Mouse (Mus musculus): ENCODE results near the gene Sox15. TPM values are rescaled to one million over a fixed set of nuclear protein-coding genes. Genes with fewer than 3 reads are reported as not detected.
A peak's percentile ranks its signal among the peaks of the same experiment; 100 is the strongest.

The Sox15 gene
- polyA plus RNA-seq, 1 experiment from 2014 or later, result 0.30 TPM

GRCm38 (mm10) chr11:69653399-69653798, 1.7 kb upstream of the Sox15 start:
- H3K4me3 ChIP-seq, result no peak overlapping the region
- peaks cover 11% of the 10 kb centered on the region for H3K4me1 ChIP-seq
- H3K36me3 ChIP-seq, result peaks cover 85% of the 10 kb centered on the region
- 89% methylated on average over 5 of the region's 5 CpGs for WGBS
- no peak overlapping the region for H3K9ac ChIP-seq
- H3K27ac ChIP-seq, result no peak overlapping the region
- no peak for ATAC-seq (ENCODE audit: low FRiP score, low read depth)
- H3K27me3 ChIP-seq (replicated peaks), result no peaks in the 10 kb centered on the region
- no peak overlapping the region for H3K4me2 ChIP-seq (replicated peaks)
- H3K9me3 ChIP-seq, result no peaks in the 10 kb centered on the region

GRCm38 (mm10) chr11:69654760-69655159, 354 bp upstream of the Sox15 start:
- Histone ChIP-seq H3K9ac (no peak overlapping the region), H3K27ac (no peak overlapping the region), H3K4me1 (peaks cover 11% of the 10 kb centered on the region), H3K4me2 (replicated peaks) (no peak overlapping the region), H3K27me3 (replicated peaks) (no peaks in the 10 kb centered on the region), H3K4me3 (no peak overlapping the region), H3K9me3 (no peaks in the 10 kb centered on the region), H3K36me3 (peaks cover 79% of the 10 kb centered on the region)
- WGBS, result 50% methylated on average over 9 of the region's 9 CpGs
- ATAC-seq (ENCODE audit: low FRiP score, low read depth), result no peak

DNA sequence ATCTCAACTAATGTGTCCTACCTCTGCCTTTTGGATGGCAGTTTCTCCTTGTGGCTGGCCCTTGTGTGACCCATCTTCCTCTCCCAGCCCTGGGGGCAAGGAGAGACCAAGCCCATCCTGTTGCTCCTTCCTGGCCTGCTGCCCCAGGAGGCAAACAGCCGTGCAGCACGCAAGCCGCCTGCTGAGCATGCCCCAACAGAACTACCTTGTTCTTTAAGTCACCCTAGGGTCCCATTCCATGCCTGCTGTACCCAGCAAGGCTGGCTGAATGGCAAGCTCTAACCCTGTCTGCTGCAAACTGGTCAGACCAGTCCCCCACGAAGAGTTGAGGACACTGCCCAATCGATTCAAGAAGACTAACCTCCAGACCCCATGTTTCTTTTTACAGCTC, 946 bp downstream of the Sox15 start:
- ATAC-seq (ENCODE audit: low FRiP score, low read depth), result no peak
- no peak overlapping the region for H3K9ac ChIP-seq
- no peak overlapping the region for H3K27ac ChIP-seq
- H3K9me3 ChIP-seq, result no peaks in the 10 kb centered on the region
- no peak overlapping the region for H3K4me3 ChIP-seq
- no peaks in the 10 kb centered on the region for H3K27me3 ChIP-seq (replicated peaks)
- 86% methylated on average over 5 of the region's 5 CpGs for WGBS
- peaks cover 14% of the 10 kb centered on the region for H3K4me1 ChIP-seq
- peaks cover 66% of the 10 kb centered on the region for H3K36me3 ChIP-seq
- H3K4me2 ChIP-seq (replicated peaks), result no peak overlapping the region

DNA sequence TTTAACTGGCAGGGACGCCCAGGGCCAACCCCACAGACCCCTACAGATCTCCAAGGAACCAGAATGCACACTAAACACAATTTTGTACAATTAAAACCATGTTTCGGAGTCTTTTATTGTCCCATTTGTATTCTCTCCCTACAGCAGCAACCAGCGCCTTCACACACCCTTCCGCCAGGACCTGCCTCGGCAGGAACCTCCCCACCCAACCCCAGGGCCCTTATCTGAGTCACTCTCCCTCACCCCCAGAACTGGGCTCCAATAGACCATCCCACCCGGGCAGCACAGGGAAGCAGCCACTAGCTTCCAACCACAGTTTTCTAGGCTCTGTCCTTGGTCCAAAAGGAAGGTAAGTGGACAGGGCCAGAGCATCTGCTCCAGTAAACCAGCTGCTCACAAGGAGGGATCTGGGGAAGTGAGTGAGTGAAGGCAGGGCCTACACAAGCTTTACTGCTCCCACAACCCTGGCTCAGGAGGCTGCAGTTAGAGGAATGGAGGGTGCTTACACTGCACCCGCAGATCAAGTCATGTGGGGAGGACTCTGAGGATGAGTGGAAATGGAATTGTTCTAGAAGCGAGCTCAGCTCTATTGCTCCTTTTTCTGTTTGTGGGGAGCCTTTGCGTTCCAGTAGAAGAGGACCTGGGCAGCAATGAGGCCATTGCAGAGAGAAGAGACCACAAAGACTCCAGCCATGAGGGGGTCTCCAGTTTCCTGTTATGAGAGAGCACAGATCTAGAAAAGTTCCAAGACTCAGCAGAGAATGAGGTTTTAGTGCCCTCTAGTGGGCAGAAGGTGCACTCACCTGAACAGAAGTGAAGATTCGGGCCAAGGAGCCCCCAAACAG, 1.7 kb downstream of the Sox15 start:
- no peak overlapping the region for H3K4me2 ChIP-seq (replicated peaks)
- no peaks in the 10 kb centered on the region for H3K27me3 ChIP-seq (replicated peaks)
- H3K9me3 ChIP-seq, result no peaks in the 10 kb centered on the region
- H3K27ac ChIP-seq, result no peak overlapping the region
- no peak overlapping the region for H3K9ac ChIP-seq
- no peak overlapping the region for H3K4me3 ChIP-seq
- WGBS, result 82% methylated on average over 10 of the region's 10 CpGs
- H3K36me3 ChIP-seq, result peaks cover 58% of the 10 kb centered on the region
- H3K4me1 ChIP-seq, result peaks cover 22% of the 10 kb centered on the region
- no peak for ATAC-seq (ENCODE audit: low FRiP score, low read depth)

GRCm38 (mm10) chr11:69657462-69657881, 2.4 kb downstream of the Sox15 start:
- no peaks in the 10 kb centered on the region for H3K27me3 ChIP-seq (replicated peaks)
- H3K4me2 ChIP-seq (replicated peaks), result no peak overlapping the region
- 83% methylated on average over 15 of the region's 15 CpGs for WGBS
- no peaks in the 10 kb centered on the region for H3K9me3 ChIP-seq
- peaks cover 24% of the 10 kb centered on the region for H3K4me1 ChIP-seq
- no peak for ATAC-seq (ENCODE audit: low FRiP score, low read depth)
- H3K4me3 ChIP-seq, result no peak overlapping the region
- peaks cover 52% of the 10 kb centered on the region for H3K36me3 ChIP-seq
- no peak overlapping the region for H3K27ac ChIP-seq
- H3K9ac ChIP-seq, result no peak overlapping the region

DNA sequence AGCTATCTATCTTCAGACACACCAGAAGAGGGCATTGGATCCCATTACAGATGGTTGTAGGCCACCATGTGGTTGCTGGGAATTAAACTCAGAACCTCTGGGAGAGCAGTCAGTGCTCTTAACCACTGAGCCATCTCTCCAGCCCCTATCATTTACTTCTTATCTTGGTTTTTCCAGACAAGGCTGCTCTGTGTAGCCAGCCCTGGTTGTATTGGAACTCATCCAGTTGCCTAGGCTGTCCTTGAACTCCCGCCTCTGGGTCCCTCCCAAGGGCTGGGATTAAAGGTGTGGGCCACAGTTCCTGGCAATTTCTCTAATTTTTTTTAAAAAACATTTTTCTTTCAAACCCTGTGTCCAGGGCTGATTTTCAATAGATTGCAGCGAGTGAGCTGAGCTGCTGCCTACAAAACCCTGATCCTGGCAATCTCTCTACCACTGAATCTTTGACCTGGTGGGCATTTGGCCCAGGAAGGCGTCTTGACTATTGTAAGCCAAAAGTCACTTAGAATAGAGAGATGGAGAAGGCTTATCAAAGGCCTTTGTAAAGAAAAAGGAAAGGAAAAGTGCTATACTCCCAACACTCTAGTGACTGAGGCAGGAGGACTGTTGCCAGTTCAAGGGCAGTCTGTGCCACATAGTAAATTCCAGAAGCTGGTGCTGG, 6.2 kb downstream of the Sox15 start:
- WGBS, result 88% methylated on average over 3 of the region's 3 CpGs
- H3K27ac ChIP-seq, result 0 out of 2 replicates have a peak overlapping the region, but pooled peaks have one; percentile 92
- ATAC-seq (ENCODE audit: low FRiP score, low read depth), result no peak
- H3K4me1 ChIP-seq, result peaks cover 20% of the 10 kb centered on the region
- H3K9ac ChIP-seq, result peak overlapping the region; percentile 63; the same call in 1 of the 2 replicates
- H3K36me3 ChIP-seq, result peaks cover 55% of the 10 kb centered on the region
- peak overlapping the region; percentile 51 for H3K4me3 ChIP-seq
- no peaks in the 10 kb centered on the region for H3K9me3 ChIP-seq
- peak overlapping the region; percentile 65 for H3K4me2 ChIP-seq (replicated peaks)
- no peaks in the 10 kb centered on the region for H3K27me3 ChIP-seq (replicated peaks)

DNA sequence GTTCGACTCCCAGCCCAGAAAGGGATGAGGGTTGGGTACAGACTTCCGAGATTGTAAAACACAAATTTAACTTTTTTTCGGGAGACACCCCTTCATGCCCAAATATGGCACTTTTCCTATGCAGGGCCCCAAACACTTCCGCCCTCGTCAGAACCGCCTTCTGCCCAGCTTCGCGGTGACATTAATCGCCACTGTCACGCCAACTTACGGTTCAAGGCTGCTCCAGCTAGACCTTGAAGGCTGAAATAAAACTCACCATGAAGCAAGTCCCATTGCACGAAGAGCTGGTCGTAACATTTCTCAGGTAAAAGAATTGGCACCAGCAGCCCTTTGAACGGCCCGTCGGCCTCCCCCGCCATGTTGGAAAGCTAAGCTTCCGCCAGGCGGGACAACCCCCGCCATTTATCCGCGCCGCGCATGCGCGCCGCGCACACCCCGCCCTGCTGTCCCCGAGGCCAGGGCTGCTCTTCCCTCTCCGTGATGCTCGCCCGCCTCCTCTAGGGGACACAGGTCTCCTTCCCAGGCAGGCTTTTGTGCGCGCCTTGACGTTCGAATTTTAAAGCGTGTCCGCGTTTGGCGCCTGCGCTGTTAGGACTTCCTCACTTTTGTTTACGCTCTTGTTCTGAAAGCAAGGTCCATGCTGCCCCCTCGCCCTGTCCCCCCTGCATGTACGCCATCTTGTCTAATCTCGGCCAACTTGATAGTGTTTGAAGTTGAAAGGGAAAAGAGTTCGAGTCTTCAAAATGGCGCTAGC, 7.3 kb downstream of the Sox15 start, which contains the start of gene Mpdu1:
Mpdu1 (minus strand) TSS at position 430 of the 754 bp plus-strand sequence.
- Histone ChIP-seq H3K4me2 (replicated peaks) (peak within 1 kb of the TSS; percentile 65), H3K27me3 (replicated peaks) (no peaks in the 10 kb centered on the region), H3K36me3 (peaks cover 51% of the 10 kb centered on the region), H3K4me3 (peak within 1 kb of the TSS; percentile 51), H3K9me3 (no peaks in the 10 kb centered on the region), H3K4me1 (peaks cover 20% of the 10 kb centered on the region), H3K9ac (peak within 1 kb of the TSS; percentile 63), H3K27ac (peak within 1 kb of the TSS; percentile 92)
- WGBS, result under 1% methylated on average over 48 of the region's 48 CpGs
- peak; percentile 94 for ATAC-seq (ENCODE audit: low FRiP score, low read depth)

GRCm38 (mm10) chr11:69662967-69663671, 8.0 kb downstream of the Sox15 start:
- peak overlapping the region; percentile 92 for H3K27ac ChIP-seq
- H3K9ac ChIP-seq, result peak overlapping the region; percentile 63
- H3K4me2 ChIP-seq (replicated peaks), result peak overlapping the region; percentile 65
- H3K9me3 ChIP-seq, result no peaks in the 10 kb centered on the region
- H3K27me3 ChIP-seq (replicated peaks), result no peaks in the 10 kb centered on the region
- ATAC-seq (ENCODE audit: low FRiP score, low read depth), result peak; percentile 54
- peaks cover 51% of the 10 kb centered on the region for H3K36me3 ChIP-seq
- H3K4me1 ChIP-seq, result peaks cover 20% of the 10 kb centered on the region
- WGBS, result 72% methylated on average over 13 of the region's 13 CpGs
- peak overlapping the region; percentile 51 for H3K4me3 ChIP-seq

GRCm38 (mm10) chr11:69663795-69664194, 8.7 kb downstream of the Sox15 start:
- Histone ChIP-seq H3K9ac (no peak overlapping the region), H3K27ac (no peak overlapping the region), H3K27me3 (replicated peaks) (no peaks in the 10 kb centered on the region), H3K36me3 (peaks cover 51% of the 10 kb centered on the region), H3K4me3 (no peak overlapping the region), H3K4me1 (peaks cover 20% of the 10 kb centered on the region), H3K9me3 (no peaks in the 10 kb centered on the region), H3K4me2 (replicated peaks) (no peak overlapping the region)
- no peak for ATAC-seq (ENCODE audit: low FRiP score, low read depth)
- 85% methylated on average over 6 of the region's 6 CpGs for WGBS

DNA sequence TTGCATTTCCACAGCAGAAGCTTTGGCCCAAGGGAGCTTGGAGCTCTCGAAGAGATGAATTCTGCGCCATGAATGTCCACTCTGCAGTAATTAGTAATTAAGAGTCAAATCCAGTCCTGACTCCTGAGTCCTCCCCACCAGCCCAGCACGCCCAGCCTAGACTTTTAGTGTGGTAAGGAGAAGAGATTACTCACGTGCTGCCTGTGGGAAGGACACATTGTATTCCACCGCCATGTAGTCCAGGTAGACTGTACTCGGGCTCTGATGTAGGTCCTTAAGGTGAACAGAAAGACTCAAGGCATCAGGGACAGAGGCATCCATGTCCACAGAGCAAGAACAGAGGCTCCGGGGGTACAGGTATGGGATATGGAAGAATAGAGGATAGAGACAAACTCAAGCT, 9.7 kb downstream of the Sox15 start:
- Histone ChIP-seq H3K36me3 (peaks cover 59% of the 10 kb centered on the region), H3K9me3 (no peaks in the 10 kb centered on the region), H3K4me1 (peaks cover 29% of the 10 kb centered on the region), H3K27ac (no peak overlapping the region), H3K4me3 (no peak overlapping the region), H3K9ac (no peak overlapping the region), H3K4me2 (replicated peaks) (no peak overlapping the region), H3K27me3 (replicated peaks) (no peaks in the 10 kb centered on the region)
- no peak for ATAC-seq (ENCODE audit: low FRiP score, low read depth)
- 97% methylated on average over 7 of the region's 7 CpGs for WGBS

DNA sequence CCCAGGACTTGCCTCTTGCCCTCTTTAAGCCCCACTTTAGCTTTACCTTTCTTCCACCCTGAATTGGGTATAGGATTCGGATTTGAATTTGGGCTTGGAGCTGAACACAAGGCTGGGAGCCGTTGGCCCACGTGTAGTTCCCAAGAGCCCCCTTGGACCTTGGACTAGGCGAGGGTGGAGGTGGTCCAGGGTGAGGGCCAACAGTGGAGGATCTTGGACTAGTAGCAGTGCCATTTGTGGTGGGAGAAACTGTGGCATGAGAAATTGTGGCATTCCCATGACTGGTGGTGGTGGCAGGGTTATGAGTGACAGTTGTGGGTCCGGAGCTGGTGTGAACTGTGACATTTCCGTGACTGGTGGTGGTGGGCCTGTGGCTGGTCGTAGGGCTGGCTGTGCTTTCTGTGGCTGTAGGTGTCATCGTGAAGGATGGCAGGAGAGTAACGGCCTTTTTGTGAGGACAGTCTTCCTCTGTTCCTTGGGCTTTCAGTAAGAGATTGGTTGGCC, 10.4 kb downstream of the Sox15 start:
- no peak overlapping the region for H3K27ac ChIP-seq
- 81% methylated on average over 9 of the region's 9 CpGs for WGBS
- H3K4me3 ChIP-seq, result no peak overlapping the region
- no peak overlapping the region for H3K9ac ChIP-seq
- H3K9me3 ChIP-seq, result no peaks in the 10 kb centered on the region
- H3K4me1 ChIP-seq, result peaks cover 35% of the 10 kb centered on the region
- ATAC-seq (ENCODE audit: low FRiP score, low read depth), result no peak
- H3K36me3 ChIP-seq, result peaks cover 65% of the 10 kb centered on the region
- H3K27me3 ChIP-seq (replicated peaks), result no peaks in the 10 kb centered on the region
- no peak overlapping the region for H3K4me2 ChIP-seq (replicated peaks)

Measured in neural tube, embryonic 12.5 days (tissue).